Mouse (Mus musculus) kidney, adult 18-20 months (tissue): ENCODE data around the gene Mier3.
"Not testable (repeated sequence)": the region's sequence is repeated elsewhere in the genome, so short reads cannot be mapped to it uniquely, and the experiment has no call there.

Source experiments
- DNase-seq: peaks from one replicate; pipeline ENCODE4 v3.0.0; 2021

Gene Mier3

GRCm38 (mm10) chr13:111703952-111704351 lies 23.2 kb downstream of the Mier3 start:
- DNase-seq, result not testable (repeated sequence)

GRCm38 (mm10) chr13:111710531-111710930 lies 29.8 kb downstream of the Mier3 start:
- no peak for DNase-seq

- no peak for DNase-seq
These were observed 38.9 kb downstream of the Mier3 start for GRCm38 (mm10) chr13:111719726-111720125.

GRCm38 (mm10) chr13:111724811-111725164 lies 44.0 kb downstream of the Mier3 start:
- no peak for DNase-seq

- DNase-seq, result peak; percentile 98
These were observed 44.6 kb downstream of the Mier3 start for GRCm38 (mm10) chr13:111725165-111726077.

GRCm38 (mm10) chr13:111726898-111727297 lies 46.1 kb downstream of the Mier3 start:
- DNase-seq, result no peak

- DNase-seq, result no peak
These were observed 60.6 kb downstream of the Mier3 start for GRCm38 (mm10) chr13:111741204-111741990.

- no peak for DNase-seq
These were observed 61.3 kb downstream of the Mier3 start for GRCm38 (mm10) chr13:111741991-111742615.

- no peak for DNase-seq
These were observed 63.6 kb downstream of the Mier3 start for GRCm38 (mm10) chr13:111744233-111745000.

- DNase-seq, result no peak
These were observed 64.4 kb downstream of the Mier3 start for GRCm38 (mm10) chr13:111745216-111745615.

- DNase-seq, result no peak
These were observed 66.1 kb downstream of the Mier3 start for GRCm38 (mm10) chr13:111746831-111747230.

GRCm38 (mm10) chr13:111748301-111749062 lies 67.7 kb downstream of the Mier3 start:
- no peak for DNase-seq

GRCm38 (mm10) chr13:111753321-111753720 lies 72.5 kb downstream of the Mier3 start:
- DNase-seq, result peak; percentile 1

- DNase-seq, result peak; percentile 2
These were observed 74.6 kb downstream of the Mier3 start for GRCm38 (mm10) chr13:111755377-111755776.

GRCm38 (mm10) chr13:111755937-111756336 lies 75.2 kb downstream of the Mier3 start:
- no peak for DNase-seq

- DNase-seq, result no peak
These were observed 76.2 kb downstream of the Mier3 start for GRCm38 (mm10) chr13:111756986-111757385.

GRCm38 (mm10) chr13:111762526-111762925 lies 81.7 kb downstream of the Mier3 start:
- no peak for DNase-seq
